Mouse (Mus musculus): ENCODE data around the gene AC131692.1. TPM values are rescaled to one million over a fixed set of nuclear protein-coding genes. Genes with fewer than 3 reads are reported as not detected.

AC131692.1 gene
- polyA plus RNA-seq, 1 experiment from 2014 or later: 0.62 TPM

DNA sequence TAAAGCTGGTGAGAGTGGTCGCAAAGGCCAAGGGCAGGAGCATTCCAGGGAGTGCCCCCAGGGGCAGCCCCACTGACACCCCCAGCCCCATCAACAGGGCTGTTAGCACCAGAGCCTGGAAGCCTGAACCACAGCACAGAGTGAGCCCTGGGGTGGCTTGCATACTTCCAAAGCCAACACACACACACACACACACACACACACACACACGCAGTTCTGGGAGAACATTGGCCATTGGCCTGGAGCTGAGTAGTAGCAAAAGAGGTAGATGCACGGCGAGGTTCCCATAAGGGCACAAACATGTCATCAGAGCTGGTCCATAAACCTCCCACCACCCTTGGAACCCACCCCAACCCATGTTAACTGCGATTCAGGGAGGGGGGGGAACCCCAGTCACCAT is 27.6 kb upstream of the AC131692.1 start:
- Histone ChIP-seq H3K27me3 (ENCODE audit: control insufficient read depth, insufficient read depth, low read length) (no peaks in the 10 kb centered on the region), H3K4me2 (replicated peaks; ENCODE audit: low read depth, low read length) (peak overlapping the region; percentile 94), H3K27ac (ENCODE audit: low read depth, low read length) (peak overlapping the region; percentile 82; the same call in 1 of the 2 replicates), H3K36me3 (ENCODE audit: control insufficient read depth, insufficient read depth, low read length) (0 out of 2 replicates have a peak, but pooled peaks cover 5% of the 10 kb centered on the region), H3K4me3 (ENCODE audit: low read depth, low read length) (peak overlapping the region; percentile 56), H3K9ac (ENCODE audit: low read depth, low read length) (peak overlapping the region; percentile 76), H3K4me1 (replicated peaks; ENCODE audit: control insufficient read depth, insufficient read depth, low read length) (peaks cover 12% of the 10 kb centered on the region), H3K9me3 (ENCODE audit: control insufficient read depth, low read length) (no peaks in the 10 kb centered on the region)
- ATAC-seq (ENCODE audit: low FRiP score) (no peak), DNase-seq (ENCODE audit: low spot score) (no peak)
- 35% methylated on average over 5 of the region's 5 CpGs for WGBS

DNA sequence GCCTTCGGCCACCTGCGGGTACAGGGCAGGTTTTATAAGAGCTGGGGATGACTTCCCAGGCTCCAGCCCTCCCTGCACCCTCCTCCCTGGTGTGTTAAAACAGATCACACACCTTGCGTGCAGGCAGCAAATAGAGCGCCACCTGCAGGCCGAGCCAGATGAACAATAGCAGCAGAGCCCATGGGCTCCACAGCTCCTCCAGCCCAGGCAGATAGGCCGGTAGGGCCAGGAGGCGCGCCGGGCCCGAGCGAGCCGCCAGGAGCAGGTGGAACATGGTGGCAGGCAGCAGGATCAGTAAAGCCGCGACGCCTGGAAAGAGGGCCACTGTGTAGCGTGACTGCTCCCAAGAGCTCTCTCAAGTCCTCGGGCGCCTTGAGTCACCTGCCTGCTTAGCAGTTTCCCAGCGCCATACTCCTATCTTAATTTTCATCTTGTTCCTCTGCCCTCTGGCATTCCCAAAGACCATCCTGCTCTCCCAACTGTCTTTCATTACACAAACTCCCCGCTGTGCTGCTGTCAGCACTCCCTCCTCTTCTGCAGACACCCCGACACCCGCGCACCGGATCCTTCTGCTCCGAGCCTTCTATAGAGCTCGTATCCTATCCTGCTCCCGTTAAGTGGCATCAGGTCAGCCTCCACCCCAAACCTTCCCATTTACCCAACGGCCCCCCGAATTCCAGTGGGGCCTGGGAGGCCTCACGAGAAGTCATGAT is 27.1 kb upstream of the AC131692.1 start:
- H3K4me1 ChIP-seq (replicated peaks; ENCODE audit: control insufficient read depth, insufficient read depth, low read length): peaks cover 9% of the 10 kb centered on the region
- H3K9me3 ChIP-seq (ENCODE audit: control insufficient read depth, low read length): no peaks in the 10 kb centered on the region
- peak; percentile 77 for ATAC-seq (ENCODE audit: low FRiP score)
- H3K27ac ChIP-seq (ENCODE audit: low read depth, low read length): peak overlapping the region; percentile 82
- peak; percentile 91 for DNase-seq (ENCODE audit: low spot score)
- no peaks in the 10 kb centered on the region for H3K27me3 ChIP-seq (ENCODE audit: control insufficient read depth, insufficient read depth, low read length)
- 1% methylated on average over 30 of the region's 30 CpGs for WGBS
- 0 out of 2 replicates have a peak, but pooled peaks cover 5% of the 10 kb centered on the region for H3K36me3 ChIP-seq (ENCODE audit: control insufficient read depth, insufficient read depth, low read length)
- peak overlapping the region; percentile 94 for H3K4me2 ChIP-seq (replicated peaks; ENCODE audit: low read depth, low read length)
- peak overlapping the region; percentile 76 for H3K9ac ChIP-seq (ENCODE audit: low read depth, low read length)
- H3K4me3 ChIP-seq (ENCODE audit: low read depth, low read length): peak overlapping the region; percentile 56

DNA sequence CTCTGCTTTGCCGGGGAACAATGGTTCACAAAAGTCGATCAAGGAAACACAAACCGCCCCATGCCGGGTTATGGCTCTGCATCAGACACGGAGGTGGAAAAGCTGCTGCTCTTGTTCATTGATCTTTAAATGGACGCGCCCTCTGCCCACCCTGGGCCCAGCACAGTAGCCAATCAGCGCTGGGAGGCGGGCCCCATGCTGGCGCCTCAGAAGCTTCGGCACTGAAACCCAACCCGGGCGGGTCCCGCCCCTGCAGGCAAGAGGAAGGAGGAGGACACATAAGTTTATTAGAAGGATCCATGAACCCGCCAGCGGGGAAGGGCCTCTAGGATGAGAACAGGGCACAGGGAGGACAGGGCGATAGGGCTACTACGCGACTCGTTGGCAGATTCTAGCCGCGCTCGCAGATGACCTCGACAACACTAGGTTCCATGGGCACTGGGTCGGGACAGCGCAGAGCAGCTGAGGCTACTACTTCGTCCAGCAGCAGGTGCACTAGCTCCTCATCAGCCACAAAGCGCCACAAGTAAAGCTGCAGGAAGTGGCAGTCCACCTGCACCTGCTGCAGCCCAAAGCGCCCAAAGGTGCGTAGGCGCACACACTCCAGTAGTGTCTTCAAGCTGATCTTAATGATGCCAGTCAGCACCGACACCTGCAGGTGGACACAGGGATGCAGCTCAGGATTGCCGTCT is 26.3 kb upstream of the AC131692.1 start, which contains the start of gene Tm7sf2:
TSS of gene Tm7sf2 (minus strand) at position 650 of the 692 bp plus-strand sequence.
- ATAC-seq (ENCODE audit: low FRiP score): peak; percentile 90
- peak within 1 kb of the TSS; percentile 56 for H3K4me3 ChIP-seq (ENCODE audit: low read depth, low read length)
- H3K4me1 ChIP-seq (replicated peaks; ENCODE audit: control insufficient read depth, insufficient read depth, low read length): peaks cover 7% of the 10 kb centered on the region
- 10% methylated on average over 33 of the region's 33 CpGs for WGBS
- H3K4me2 ChIP-seq (replicated peaks; ENCODE audit: low read depth, low read length): peak within 1 kb of the TSS; percentile 94
- peak within 1 kb of the TSS; percentile 76 for H3K9ac ChIP-seq (ENCODE audit: low read depth, low read length)
- H3K27me3 ChIP-seq (ENCODE audit: control insufficient read depth, insufficient read depth, low read length): no peaks in the 10 kb centered on the region
- H3K36me3 ChIP-seq (ENCODE audit: control insufficient read depth, insufficient read depth, low read length): 0 out of 2 replicates have a peak, but pooled peaks cover 5% of the 10 kb centered on the region
- H3K9me3 ChIP-seq (ENCODE audit: control insufficient read depth, low read length): no peaks in the 10 kb centered on the region
- DNase-seq (ENCODE audit: low spot score): peak; percentile 89
- H3K27ac ChIP-seq (ENCODE audit: low read depth, low read length): peak within 1 kb of the TSS; percentile 82

DNA sequence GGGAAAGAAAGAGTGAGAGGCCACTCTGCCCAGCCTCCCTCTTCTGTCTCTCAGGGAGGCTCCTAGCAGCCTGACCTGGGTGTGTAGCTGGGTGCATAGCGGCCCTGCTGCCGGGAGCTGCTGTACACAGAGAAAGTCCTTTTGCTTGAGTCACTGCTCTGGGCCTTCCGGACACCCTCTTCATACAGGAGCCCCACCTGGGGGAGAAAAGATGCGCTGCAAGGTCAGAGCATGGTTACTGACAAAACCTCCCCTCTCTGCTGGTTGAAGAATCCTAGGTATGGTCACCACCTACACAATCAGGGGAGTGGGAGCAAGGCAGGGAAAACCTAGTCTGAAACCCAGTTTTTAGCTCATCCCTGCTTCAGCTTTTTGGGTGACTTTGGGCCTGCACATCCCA is 25.3 kb upstream of the AC131692.1 start:
- 0 out of 2 replicates have a peak, but pooled peaks cover 5% of the 10 kb centered on the region for H3K36me3 ChIP-seq (ENCODE audit: control insufficient read depth, insufficient read depth, low read length)
- no peak overlapping the region for H3K4me3 ChIP-seq (ENCODE audit: low read depth, low read length)
- ATAC-seq (ENCODE audit: low FRiP score) (no peak), DNase-seq (ENCODE audit: low spot score) (no peak)
- no peak overlapping the region for H3K4me2 ChIP-seq (replicated peaks; ENCODE audit: low read depth, low read length)
- H3K27me3 ChIP-seq (ENCODE audit: control insufficient read depth, insufficient read depth, low read length): no peaks in the 10 kb centered on the region
- no peaks in the 10 kb centered on the region for H3K9me3 ChIP-seq (ENCODE audit: control insufficient read depth, low read length)
- H3K27ac ChIP-seq (ENCODE audit: low read depth, low read length): no peak overlapping the region
- 78% methylated on average over 4 of the region's 4 CpGs for WGBS
- no peak overlapping the region for H3K9ac ChIP-seq (ENCODE audit: low read depth, low read length)
- H3K4me1 ChIP-seq (replicated peaks; ENCODE audit: control insufficient read depth, insufficient read depth, low read length): peaks cover 7% of the 10 kb centered on the region

DNA sequence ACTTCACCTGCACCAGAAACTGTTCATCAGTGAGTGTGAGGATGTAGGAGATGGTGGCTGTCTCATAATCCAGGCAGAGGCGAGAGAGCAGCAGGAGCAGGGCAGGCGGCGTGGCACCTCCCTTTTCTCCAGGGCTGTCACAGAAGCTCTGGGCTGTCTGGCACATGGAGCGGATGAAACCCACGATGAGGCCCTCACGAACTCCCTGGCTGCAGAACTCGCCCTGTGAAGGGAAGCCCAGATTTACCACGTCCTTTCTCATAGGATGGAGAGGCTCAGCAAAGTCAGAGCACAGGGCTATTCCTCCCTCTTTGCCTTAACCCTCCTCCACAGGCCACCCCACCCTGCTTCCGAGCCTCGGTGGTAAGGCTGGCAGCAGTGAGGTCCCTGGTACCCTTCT is 24.4 kb upstream of the AC131692.1 start:
- Histone ChIP-seq H3K9ac (ENCODE audit: low read depth, low read length) (no peak overlapping the region), H3K9me3 (ENCODE audit: control insufficient read depth, low read length) (no peaks in the 10 kb centered on the region), H3K27ac (ENCODE audit: low read depth, low read length) (no peak overlapping the region), H3K4me3 (ENCODE audit: low read depth, low read length) (no peak overlapping the region), H3K4me1 (replicated peaks; ENCODE audit: control insufficient read depth, insufficient read depth, low read length) (peaks cover 7% of the 10 kb centered on the region), H3K4me2 (replicated peaks; ENCODE audit: low read depth, low read length) (no peak overlapping the region), H3K27me3 (ENCODE audit: control insufficient read depth, insufficient read depth, low read length) (no peaks in the 10 kb centered on the region), H3K36me3 (ENCODE audit: control insufficient read depth, insufficient read depth, low read length) (0 out of 2 replicates have a peak, but pooled peaks cover 5% of the 10 kb centered on the region)
- no peak for DNase-seq (ENCODE audit: low spot score)
- ATAC-seq (ENCODE audit: low FRiP score): no peak
- 97% methylated on average over 10 of the region's 10 CpGs for WGBS

DNA sequence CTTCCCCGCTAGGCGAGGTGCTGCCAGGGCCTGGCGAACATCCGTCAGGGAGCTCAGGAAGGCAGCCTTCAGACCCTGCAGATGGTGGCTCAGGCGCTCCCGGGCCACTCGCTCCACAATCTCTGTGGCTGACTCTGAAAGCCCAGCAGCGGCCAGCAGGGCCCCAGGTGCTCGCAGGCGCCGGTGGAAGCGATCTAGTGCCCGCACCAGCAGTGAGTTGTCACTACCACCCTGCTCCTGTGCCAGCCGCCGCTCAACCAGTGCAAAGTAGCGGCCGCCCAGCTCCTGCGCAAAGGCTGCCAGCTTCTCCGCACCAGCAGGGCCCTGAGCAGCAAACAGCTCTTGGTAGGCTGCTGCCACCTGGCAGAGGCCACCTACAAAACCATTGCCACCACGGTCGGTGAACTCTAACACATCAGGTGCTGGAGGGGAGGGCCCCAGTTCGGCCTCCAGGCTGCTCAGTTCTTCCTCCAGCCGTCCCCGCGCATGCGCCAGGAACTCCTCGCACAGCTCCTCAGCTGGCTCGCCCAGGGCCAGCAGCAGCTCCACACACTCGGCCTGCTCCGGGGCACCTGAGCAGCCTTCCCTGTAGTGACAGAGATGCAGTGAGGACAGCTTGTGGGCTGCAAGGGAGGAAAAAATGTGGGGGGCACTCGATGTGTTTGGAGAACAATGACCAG is 23.5 kb upstream of the AC131692.1 start:
- H3K4me2 ChIP-seq (replicated peaks; ENCODE audit: low read depth, low read length): no peak overlapping the region
- H3K27me3 ChIP-seq (ENCODE audit: control insufficient read depth, insufficient read depth, low read length): no peaks in the 10 kb centered on the region
- H3K9ac ChIP-seq (ENCODE audit: low read depth, low read length): no peak overlapping the region
- no peak for DNase-seq (ENCODE audit: low spot score)
- H3K9me3 ChIP-seq (ENCODE audit: control insufficient read depth, low read length): no peaks in the 10 kb centered on the region
- no peak overlapping the region for H3K4me3 ChIP-seq (ENCODE audit: low read depth, low read length)
- no peak overlapping the region for H3K27ac ChIP-seq (ENCODE audit: low read depth, low read length)
- ATAC-seq (ENCODE audit: low FRiP score): no peak
- H3K36me3 ChIP-seq (ENCODE audit: control insufficient read depth, insufficient read depth, low read length): 0 out of 2 replicates have a peak, but pooled peaks cover 5% of the 10 kb centered on the region
- 94% methylated on average over 31 of the region's 31 CpGs for WGBS
- peaks cover 7% of the 10 kb centered on the region for H3K4me1 ChIP-seq (replicated peaks; ENCODE audit: control insufficient read depth, insufficient read depth, low read length)

DNA sequence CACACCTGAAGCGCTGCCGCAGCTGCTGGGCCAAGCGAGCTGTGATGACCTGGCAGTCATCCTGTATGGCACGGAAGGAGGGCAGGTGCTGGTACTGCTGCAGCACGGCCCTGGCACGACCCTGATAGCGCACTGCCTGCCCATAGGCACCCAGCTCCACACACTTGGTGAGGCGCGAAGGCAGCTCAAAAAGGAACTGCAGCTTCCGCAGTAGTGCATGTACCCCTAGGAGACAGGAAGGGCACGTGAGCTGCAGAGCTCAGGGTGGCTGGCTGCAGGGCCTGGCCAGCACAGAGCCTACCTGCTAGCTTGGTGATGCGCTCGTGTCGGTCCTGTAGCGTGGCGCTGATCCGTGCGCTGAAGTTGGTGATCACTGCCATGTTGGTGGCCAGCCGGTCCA is 23.0 kb upstream of the AC131692.1 start:
- Histone ChIP-seq H3K9me3 (ENCODE audit: control insufficient read depth, low read length) (no peaks in the 10 kb centered on the region), H3K4me3 (ENCODE audit: low read depth, low read length) (no peak overlapping the region), H3K27me3 (ENCODE audit: control insufficient read depth, insufficient read depth, low read length) (no peaks in the 10 kb centered on the region), H3K36me3 (ENCODE audit: control insufficient read depth, insufficient read depth, low read length) (0 out of 2 replicates have a peak, but pooled peaks cover 5% of the 10 kb centered on the region), H3K4me2 (replicated peaks; ENCODE audit: low read depth, low read length) (no peak overlapping the region), H3K27ac (ENCODE audit: low read depth, low read length) (no peak overlapping the region), H3K9ac (ENCODE audit: low read depth, low read length) (no peak overlapping the region), H3K4me1 (replicated peaks; ENCODE audit: control insufficient read depth, insufficient read depth, low read length) (peaks cover 10% of the 10 kb centered on the region)
- ATAC-seq (ENCODE audit: low FRiP score) (no peak), DNase-seq (ENCODE audit: low spot score) (no peak)
- WGBS: 94% methylated on average over 19 of the region's 19 CpGs

DNA sequence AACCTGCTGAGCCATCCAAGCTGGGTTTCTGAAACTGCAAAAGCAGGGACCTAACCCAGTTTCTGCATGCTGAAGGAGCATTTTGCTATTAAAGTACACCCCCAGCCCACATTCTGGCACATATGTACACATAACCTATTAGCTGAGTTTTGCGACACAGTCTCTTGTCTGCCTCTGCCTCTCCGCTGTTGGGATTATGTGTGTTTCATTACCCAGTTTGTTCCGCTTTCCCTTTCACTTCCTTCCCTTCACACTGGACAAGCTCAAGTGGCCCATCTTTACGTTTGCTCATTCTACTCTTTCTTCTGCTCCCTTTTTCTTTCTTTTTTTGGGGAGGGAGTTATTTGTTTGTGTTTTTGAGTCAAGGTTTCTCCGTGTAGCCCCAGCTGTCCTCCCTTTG is 20.3 kb upstream of the AC131692.1 start:
- Histone ChIP-seq H3K4me2 (replicated peaks; ENCODE audit: low read depth, low read length) (no peak overlapping the region), H3K4me1 (replicated peaks; ENCODE audit: control insufficient read depth, insufficient read depth, low read length) (peaks cover 5% of the 10 kb centered on the region; the same call in 1 of the 2 replicates), H3K36me3 (ENCODE audit: control insufficient read depth, insufficient read depth, low read length) (0 out of 2 replicates have a peak, but pooled peaks cover 5% of the 10 kb centered on the region), H3K9ac (ENCODE audit: low read depth, low read length) (no peak overlapping the region), H3K27ac (ENCODE audit: low read depth, low read length) (no peak overlapping the region), H3K4me3 (ENCODE audit: low read depth, low read length) (no peak overlapping the region), H3K27me3 (ENCODE audit: control insufficient read depth, insufficient read depth, low read length) (no peaks in the 10 kb centered on the region), H3K9me3 (ENCODE audit: control insufficient read depth, low read length) (no peaks in the 10 kb centered on the region)
- ATAC-seq (ENCODE audit: low FRiP score) (no peak), DNase-seq (ENCODE audit: low spot score) (no peak)
- WGBS: 97% methylated on average over 5 of the region's 5 CpGs

All from hindbrain, embryonic 11.5 days (tissue).